Mouse (Mus musculus) adrenal gland, adult 18-20 months (tissue): ENCODE measurements around the gene Mrgbp. TPM values are rescaled to one million over a fixed set of nuclear protein-coding genes. Genes with fewer than 3 reads are reported as not detected.

ENCODE experiments used
- DNase-seq, 2 experiments: peaks; one replicate each; pipeline ENCODE4 v3.0.0; 2021 to 2022; ENCODE audit warnings: low spot score in 2 of 2
- total RNA-seq, 2 experiments: library from RNA; stranded (reverse); gene quantifications; 1 replicate in 1 of 2; 2 replicates in 1 of 2; pipeline ENCODE4 v1.2.3; 2021

The Mrgbp gene
- total RNA-seq, 2 experiments from 2014 or later = 14.5 to 17.2 TPM

DNA sequence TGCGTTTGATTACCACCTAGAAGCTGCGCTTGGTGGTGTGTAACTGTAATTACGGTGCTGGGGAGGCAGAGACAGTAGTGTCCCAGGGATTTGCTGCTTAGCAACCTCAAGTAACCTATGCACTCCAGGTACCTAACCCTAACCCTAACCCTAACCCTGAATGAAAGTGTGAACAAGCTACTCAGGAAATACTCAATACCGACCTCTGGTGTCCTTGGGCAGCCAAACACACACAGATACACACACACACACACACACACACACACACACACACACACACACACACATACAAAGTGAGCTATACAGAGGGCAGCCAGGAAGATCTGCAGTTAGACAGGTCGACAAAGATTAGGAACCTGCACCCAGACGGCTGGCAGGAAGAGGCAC, 7.6 kb downstream of the Mrgbp start:
- DNase-seq = no peak

GRCm38 (mm10) chr2:180589123-180589831, 8.2 kb downstream of the Mrgbp start, which contains the start of gene Ogfr:
Gene Ogfr (plus strand): TSS chr2:180589245.
- DNase-seq = peak; percentile 78 to 82

DNA sequence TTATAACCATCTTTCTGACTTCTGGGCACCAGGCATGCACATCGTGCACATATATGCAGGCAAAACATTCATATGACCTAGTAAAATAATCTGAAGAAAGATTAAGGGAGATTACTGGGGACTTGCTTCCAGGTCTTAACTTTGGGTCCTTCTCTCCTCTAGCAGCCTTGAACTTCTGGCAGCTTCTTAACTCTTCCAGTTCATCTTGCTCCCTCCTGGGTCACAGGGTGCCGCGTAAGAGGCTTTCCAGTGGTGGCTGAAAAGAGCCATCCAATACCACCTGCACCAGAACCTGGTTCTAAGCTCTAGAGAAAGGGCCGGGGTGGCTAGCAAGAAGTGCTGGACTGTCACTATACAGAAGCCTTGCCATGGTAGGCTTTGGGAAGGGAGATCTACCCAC, 16.4 kb downstream of the Mrgbp start, which contains the start of gene Col9a3:
Col9a3 (plus strand) TSS at position 301 of the 400 bp plus-strand sequence.
- no peak for DNase-seq

- no peak for DNase-seq
Observed at GRCm38 (mm10) chr2:180598157-180598705, 17.1 kb downstream of the Mrgbp start.

DNA sequence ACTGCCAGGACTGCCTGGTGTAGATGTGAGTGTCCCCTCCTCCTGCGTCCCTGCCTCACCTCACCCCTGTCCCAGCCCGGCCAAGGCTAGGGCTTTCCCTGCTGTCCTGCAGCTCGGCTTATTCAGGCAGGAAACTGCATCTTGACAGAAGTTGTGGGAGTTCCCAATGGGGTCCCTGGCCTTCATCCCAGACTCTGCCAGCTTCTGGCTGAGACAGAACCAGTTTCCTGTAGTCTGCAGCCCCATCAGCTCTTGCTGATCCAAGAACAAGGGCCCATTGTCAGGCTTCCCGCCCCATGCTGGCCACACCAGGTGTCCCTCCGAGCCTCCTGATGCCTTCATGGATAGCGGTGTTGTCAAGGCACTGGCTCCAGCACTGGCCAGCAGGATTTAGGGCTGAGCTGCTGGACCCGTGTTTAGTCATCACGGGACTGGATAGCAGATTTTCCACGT, 19.5 kb downstream of the Mrgbp start:
- no peak for DNase-seq

GRCm38 (mm10) chr2:180604781-180605180, 23.7 kb downstream of the Mrgbp start:
- DNase-seq = no peak

- no peak for DNase-seq
Observed at GRCm38 (mm10) chr2:180610283-180610682, 29.2 kb downstream of the Mrgbp start.

- DNase-seq = no peak
Observed at GRCm38 (mm10) chr2:180611882-180612281, 30.8 kb downstream of the Mrgbp start.

Other genes with a start within 250 kb of the Mrgbp start
- under 1 TPM in 1 of 2 experiments, not detected in 1; 0.16 TPM for gene Gata5, start 246.6 kb upstream of the Mrgbp start, total RNA-seq
- gene Slco4a1, start 125.1 kb upstream of the Mrgbp start, total RNA-seq = 1 to 10 TPM; 1.9 to 2.7 TPM
- not detected for gene Ntsr1, start 81.3 kb upstream of the Mrgbp start, total RNA-seq
- 10 to 100 TPM; 36.6 to 46.6 TPM for gene Ogfr, start 7.9 kb downstream of the Mrgbp start, total RNA-seq
- gene Col9a3, start 16.5 kb downstream of the Mrgbp start, total RNA-seq = under 1 TPM; 0.17 to 0.38 TPM
- not detected for gene Tcfl5, start 61.4 kb downstream of the Mrgbp start, total RNA-seq
- 10 to 100 TPM; 36.7 to 38.3 TPM for gene Dido1, start 128.7 kb downstream of the Mrgbp start, total RNA-seq
- 10 to 100 TPM; 50.0 to 60.2 TPM for gene Gid8, start 128.8 kb downstream of the Mrgbp start, total RNA-seq
- 1 to 10 TPM; 1.5 TPM for gene Slc17a9, start 144.0 kb downstream of the Mrgbp start, total RNA-seq
- not detected for gene Bhlhe23, start 195.6 kb downstream of the Mrgbp start, total RNA-seq